Mouse (Mus musculus): Measurements from ENCODE around the gene Olfr995. TPM values are rescaled to one million over a fixed set of nuclear protein-coding genes. Genes with fewer than 3 reads are reported as not detected.

Olfr995 gene
- polyA plus RNA-seq (2011; ENCODE audit: insufficient read depth, insufficient read length, low replicate concordance, missing spikeins): not detected in 2 replicates

- no peak within 1 kb of the TSS for H3K4me3 ChIP-seq (replicated peaks; ENCODE audit: control insufficient read depth, low read depth, low read length)
- WGBS: 34% methylated on average over 1 of the region's 1 CpGs
- no peak for TF ChIP-seq CTCF (IDR thresholded peaks at IDR 0.05; ENCODE audit: control insufficient read depth, insufficient read depth, low read length)
- TF ChIP-seq POLR2A (IDR thresholded peaks at IDR 0.05; ENCODE audit: borderline replicate concordance, control insufficient read depth, low read depth, low read length): no peak
- no peaks in the 10 kb centered on the region for H3K4me1 ChIP-seq (ENCODE audit: control insufficient read depth, insufficient read depth, low read length)
- H3K27ac ChIP-seq (ENCODE audit: control insufficient read depth, insufficient read depth, low read depth, low read length, poor library complexity): no peak within 1 kb of the TSS
Observed at GRCm38 (mm10) chr2:85443539-85443938, at the start of gene Olfr995. TSS of gene Olfr995 (minus strand) at chr2:85443639.

GRCm38 (mm10) chr2:85490396-85490795, 47.0 kb upstream of the Olfr995 start:
- no peak for TF ChIP-seq POLR2A (IDR thresholded peaks at IDR 0.05; ENCODE audit: borderline replicate concordance, control insufficient read depth, low read depth, low read length)
- TF ChIP-seq CTCF (IDR thresholded peaks at IDR 0.05; ENCODE audit: control insufficient read depth, insufficient read depth, low read length): no peak
- Histone ChIP-seq H3K4me1 (ENCODE audit: control insufficient read depth, insufficient read depth, low read length) (no peaks in the 10 kb centered on the region), H3K4me3 (replicated peaks; ENCODE audit: control insufficient read depth, low read depth, low read length) (no peak overlapping the region), H3K27ac (ENCODE audit: control insufficient read depth, insufficient read depth, low read depth, low read length, poor library complexity) (no peak overlapping the region)
- 66% methylated on average over 5 of the region's 5 CpGs for WGBS

- TF ChIP-seq CTCF (IDR thresholded peaks at IDR 0.05; ENCODE audit: control insufficient read depth, insufficient read depth, low read length): no peak
- TF ChIP-seq POLR2A (IDR thresholded peaks at IDR 0.05; ENCODE audit: borderline replicate concordance, control insufficient read depth, low read depth, low read length): no peak
- WGBS: 54% methylated on average over 3 of the region's 3 CpGs
- Histone ChIP-seq H3K27ac (ENCODE audit: control insufficient read depth, insufficient read depth, low read depth, low read length, poor library complexity) (no peak overlapping the region), H3K4me3 (replicated peaks; ENCODE audit: control insufficient read depth, low read depth, low read length) (no peak overlapping the region), H3K4me1 (ENCODE audit: control insufficient read depth, insufficient read depth, low read length) (no peaks in the 10 kb centered on the region)
Observed at GRCm38 (mm10) chr2:85466801-85467325, 23.4 kb upstream of the Olfr995 start.

DNA sequence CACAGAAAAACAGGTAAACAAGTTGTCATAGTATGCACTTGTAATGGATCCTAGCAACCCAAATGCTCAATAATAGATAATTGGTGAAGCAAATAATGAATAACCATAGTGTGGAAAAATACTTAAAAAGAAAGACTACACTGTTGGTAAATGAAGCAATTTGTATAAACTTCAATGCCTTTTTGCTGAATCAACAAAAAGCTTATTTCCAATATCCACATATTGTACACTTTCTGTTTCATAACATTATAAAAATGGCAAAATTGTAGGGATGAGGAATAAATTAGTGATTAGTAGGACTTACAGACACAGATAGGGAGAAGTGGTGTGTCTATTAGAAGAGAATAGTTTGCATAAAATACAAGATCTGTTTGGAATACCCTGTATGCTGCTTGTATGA, 893 bp downstream of the Olfr995 start:
- no peaks in the 10 kb centered on the region for H3K4me1 ChIP-seq (ENCODE audit: control insufficient read depth, insufficient read depth, low read length)
- TF ChIP-seq POLR2A (IDR thresholded peaks at IDR 0.05; ENCODE audit: borderline replicate concordance, control insufficient read depth, low read depth, low read length) (no peak), CTCF (IDR thresholded peaks at IDR 0.05; ENCODE audit: control insufficient read depth, insufficient read depth, low read length) (no peak)
- H3K4me3 ChIP-seq (replicated peaks; ENCODE audit: control insufficient read depth, low read depth, low read length): no peak overlapping the region
- no peak overlapping the region for H3K27ac ChIP-seq (ENCODE audit: control insufficient read depth, insufficient read depth, low read depth, low read length, poor library complexity)

GRCm38 (mm10) chr2:85436351-85436750, 7.1 kb downstream of the Olfr995 start, which contains the start of gene Olfr994:
TSS of gene Olfr994 (minus strand) at chr2:85436451.
- Histone ChIP-seq H3K4me1 (ENCODE audit: control insufficient read depth, insufficient read depth, low read length) (no peaks in the 10 kb centered on the region), H3K27ac (ENCODE audit: control insufficient read depth, insufficient read depth, low read depth, low read length, poor library complexity) (no peak within 1 kb of the TSS), H3K4me3 (replicated peaks; ENCODE audit: control insufficient read depth, low read depth, low read length) (no peak within 1 kb of the TSS)
- TF ChIP-seq POLR2A (IDR thresholded peaks at IDR 0.05; ENCODE audit: borderline replicate concordance, control insufficient read depth, low read depth, low read length) (no peak), CTCF (IDR thresholded peaks at IDR 0.05; ENCODE audit: control insufficient read depth, insufficient read depth, low read length) (no peak)
- 80% methylated on average over 3 of the region's 3 CpGs for WGBS

GRCm38 (mm10) chr2:85425893-85426292, 17.5 kb downstream of the Olfr995 start:
- H3K4me1 ChIP-seq (ENCODE audit: control insufficient read depth, insufficient read depth, low read length): no peaks in the 10 kb centered on the region
- WGBS: 79% methylated on average over 1 of the region's 1 CpGs
- TF ChIP-seq CTCF (IDR thresholded peaks at IDR 0.05; ENCODE audit: control insufficient read depth, insufficient read depth, low read length): no peak
- no peak for TF ChIP-seq POLR2A (IDR thresholded peaks at IDR 0.05; ENCODE audit: borderline replicate concordance, control insufficient read depth, low read depth, low read length)
- no peak overlapping the region for H3K27ac ChIP-seq (ENCODE audit: control insufficient read depth, insufficient read depth, low read depth, low read length, poor library complexity)
- no peak overlapping the region for H3K4me3 ChIP-seq (replicated peaks; ENCODE audit: control insufficient read depth, low read depth, low read length)

GRCm38 (mm10) chr2:85414777-85415176, 28.7 kb downstream of the Olfr995 start, which contains the start of gene Olfr993:
TSS of gene Olfr993 (minus strand) at chr2:85414877.
- no peak for TF ChIP-seq CTCF (IDR thresholded peaks at IDR 0.05; ENCODE audit: control insufficient read depth, insufficient read depth, low read length)
- no peak for TF ChIP-seq POLR2A (IDR thresholded peaks at IDR 0.05; ENCODE audit: borderline replicate concordance, control insufficient read depth, low read depth, low read length)
- H3K4me3 ChIP-seq (replicated peaks; ENCODE audit: control insufficient read depth, low read depth, low read length): no peak within 1 kb of the TSS
- H3K27ac ChIP-seq (ENCODE audit: control insufficient read depth, insufficient read depth, low read depth, low read length, poor library complexity): no peak within 1 kb of the TSS
- no peaks in the 10 kb centered on the region for H3K4me1 ChIP-seq (ENCODE audit: control insufficient read depth, insufficient read depth, low read length)

- Histone ChIP-seq H3K27ac (ENCODE audit: control insufficient read depth, insufficient read depth, low read depth, low read length, poor library complexity) (no peak within 1 kb of the TSS), H3K4me3 (replicated peaks; ENCODE audit: control insufficient read depth, low read depth, low read length) (no peak within 1 kb of the TSS), H3K4me1 (ENCODE audit: control insufficient read depth, insufficient read depth, low read length) (no peaks in the 10 kb centered on the region)
- 52% methylated on average over 2 of the region's 2 CpGs for WGBS
- TF ChIP-seq CTCF (IDR thresholded peaks at IDR 0.05; ENCODE audit: control insufficient read depth, insufficient read depth, low read length) (no peak), POLR2A (IDR thresholded peaks at IDR 0.05; ENCODE audit: borderline replicate concordance, control insufficient read depth, low read depth, low read length) (no peak)
Observed at GRCm38 (mm10) chr2:85409369-85409768, 34.1 kb downstream of the Olfr995 start, which contains the start of gene Olfr992. TSS of gene Olfr992 (minus strand) at chr2:85409469.

Other genes starting within 250 kb of the Olfr995 start
- not detected in 2 replicates for gene Lrrc55, start 246.4 kb downstream of the Olfr995 start, polyA plus RNA-seq (2011; ENCODE audit: insufficient read depth, insufficient read length, low replicate concordance, missing spikeins)
- not detected in 2 replicates for gene Olfr987, start 104.3 kb downstream of the Olfr995 start, polyA plus RNA-seq (2011; ENCODE audit: insufficient read depth, insufficient read length, low replicate concordance, missing spikeins)
- not detected in 2 replicates for gene Olfr988, start 80.4 kb downstream of the Olfr995 start, polyA plus RNA-seq (2011; ENCODE audit: insufficient read depth, insufficient read length, low replicate concordance, missing spikeins)
- not detected in 2 replicates for gene Olfr992, start 34.2 kb downstream of the Olfr995 start, polyA plus RNA-seq (2011; ENCODE audit: insufficient read depth, insufficient read length, low replicate concordance, missing spikeins)
- not detected in 2 replicates for gene Olfr993, start 28.8 kb downstream of the Olfr995 start, polyA plus RNA-seq (2011; ENCODE audit: insufficient read depth, insufficient read length, low replicate concordance, missing spikeins)
- gene Olfr994, start 7.2 kb downstream of the Olfr995 start, polyA plus RNA-seq (2011; ENCODE audit: insufficient read depth, insufficient read length, low replicate concordance, missing spikeins): not detected in 2 replicates
- not detected in 2 replicates for gene 4833423E24Rik, start 75.4 kb upstream of the Olfr995 start, polyA plus RNA-seq (2011; ENCODE audit: insufficient read depth, insufficient read length, low replicate concordance, missing spikeins)
- not detected in 2 replicates for gene Olfr996, start 135.6 kb upstream of the Olfr995 start, polyA plus RNA-seq (2011; ENCODE audit: insufficient read depth, insufficient read length, low replicate concordance, missing spikeins)
- gene Olfr998, start 145.3 kb upstream of the Olfr995 start, polyA plus RNA-seq (2011; ENCODE audit: insufficient read depth, insufficient read length, low replicate concordance, missing spikeins): not detected in 2 replicates
- not detected in 2 replicates for gene Olfr1000, start 168.3 kb upstream of the Olfr995 start, polyA plus RNA-seq (2011; ENCODE audit: insufficient read depth, insufficient read length, low replicate concordance, missing spikeins)
- not detected in 2 replicates for gene Olfr1002, start 207.1 kb upstream of the Olfr995 start, polyA plus RNA-seq (2011; ENCODE audit: insufficient read depth, insufficient read length, low replicate concordance, missing spikeins)
- gene Olfr154, start 220.8 kb upstream of the Olfr995 start, polyA plus RNA-seq (2011; ENCODE audit: insufficient read depth, insufficient read length, low replicate concordance, missing spikeins): not detected in 2 replicates
- not detected in 2 replicates for gene Olfr1006, start 235.1 kb upstream of the Olfr995 start, polyA plus RNA-seq (2011; ENCODE audit: insufficient read depth, insufficient read length, low replicate concordance, missing spikeins)
- not detected in 2 replicates for gene Olfr1008, start 245.8 kb upstream of the Olfr995 start, polyA plus RNA-seq (2011; ENCODE audit: insufficient read depth, insufficient read length, low replicate concordance, missing spikeins)